Mouse (Mus musculus): ENCODE results near the gene D16Ertd472e.

D16Ertd472e gene

DNA sequence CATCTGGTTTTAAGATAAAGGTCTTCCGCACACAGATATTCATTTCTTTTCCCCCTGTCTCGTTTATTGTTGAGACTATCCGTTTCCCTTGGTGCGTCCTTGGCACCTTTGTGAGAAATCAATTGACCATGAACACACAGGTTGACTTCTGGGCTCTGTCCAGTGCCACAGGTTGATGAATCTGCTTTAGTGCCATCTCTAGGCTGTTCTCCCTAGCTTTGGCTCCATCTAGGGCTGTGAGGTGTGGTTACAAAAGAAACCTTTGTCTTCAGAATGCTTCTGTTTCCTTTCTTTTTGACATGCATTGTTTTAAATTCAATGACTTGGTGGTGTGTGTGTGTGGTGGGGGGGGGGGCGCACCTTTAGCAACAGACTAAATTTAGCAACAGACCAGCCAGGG, 85.7 kb downstream of the D16Ertd472e start:
- no peak for DNase-seq (ENCODE audit: low read depth, low spot score)
